Mouse (Mus musculus) intestine, embryonic 14.5 days (tissue): ENCODE measurements around the gene Gm10295. TPM values are rescaled to one million over a fixed set of nuclear protein-coding genes. Genes with fewer than 3 reads are reported as not detected.

Experiments
- ATAC-seq: fragments of 200-750 bp; cut with Nextera tagmentation; replicated peaks from 2 replicates; pipeline ENCODE4 v1.8.0; 2017; ENCODE audit warnings: low read depth, moderate number of reproducible peaks, moderate TSS enrichment, moderate library complexity; ENCODE audit not compliant: low FRiP score, low TSS enrichment
- DNase-seq: peaks from one replicate; pipeline ENCODE4 v3.0.0-alpha.2; 2018; ENCODE audit warnings: low spot score
- H3K27ac ChIP-seq: fragments of 300-500 bp; sonication (generic); 2 replicates; pipeline ENCODE4 v1.5.1; 2014; ENCODE audit warnings: low read depth, mild to moderate bottlenecking, control low read depth
- H3K27me3 ChIP-seq: fragments of 300-500 bp; sonication (generic); replicated peaks from 2 replicates; pipeline ENCODE4 v1.6.1; 2014; ENCODE audit warnings: low read length, control low read depth; ENCODE audit not compliant: control insufficient read depth, insufficient read depth
- H3K36me3 ChIP-seq: fragments of 300-500 bp; sonication (generic); 2 replicates; pipeline ENCODE4 v1.6.1; 2014; ENCODE audit warnings: low read length, control low read depth; ENCODE audit not compliant: control insufficient read depth, insufficient read depth
- H3K4me1 ChIP-seq: fragments of 300-500 bp; sonication (generic); replicated peaks from 2 replicates; pipeline ENCODE4 v1.6.1; 2014; ENCODE audit warnings: low read length, control low read depth, mixed read lengths; ENCODE audit not compliant: control insufficient read depth, insufficient read depth
- H3K4me2 ChIP-seq: fragments of 300-500 bp; sonication (generic); 2 replicates; pipeline ENCODE4 v1.6.1; 2014; ENCODE audit warnings: low read length
- H3K4me3 ChIP-seq: fragments of 300-500 bp; sonication (generic); 2 replicates; pipeline ENCODE4 v1.5.1; 2014; ENCODE audit warnings: low read depth, low read length, control low read depth, mixed read lengths
- H3K9ac ChIP-seq: fragments of 300-500 bp; sonication (generic); 2 replicates; pipeline ENCODE4 v1.6.1; 2014; ENCODE audit warnings: mild to moderate bottlenecking, low read length
- H3K9me3 ChIP-seq: fragments of 300-500 bp; sonication (generic); 2 replicates; pipeline ENCODE4 v1.6.1; 2016; ENCODE audit warnings: low read length, control low read depth; ENCODE audit not compliant: control insufficient read depth
- WGBS: fragments of 180-500 bp; shearing (Covaris S2); extraction: QIAGEN DNeasy Blood & Tissue Kit; methylation state at CpG from one replicate; pipeline ENCODE4 v1.1.7; 2014; 5-methylcytosine and 5-hydroxymethylcytosine counted together
- polyA plus RNA-seq: library from polyadenylated mRNA; unstranded; fragments of >200 nt; fragmentation: Nextera tagmentation; extraction: Ambion mirVana; gene quantifications from 2 replicates; pipeline ENCODE4 v1.2.1, GENCODE M21; 2014

Gm10295 gene
- polyA plus RNA-seq, 1 experiment from 2014 or later: not detected

DNA sequence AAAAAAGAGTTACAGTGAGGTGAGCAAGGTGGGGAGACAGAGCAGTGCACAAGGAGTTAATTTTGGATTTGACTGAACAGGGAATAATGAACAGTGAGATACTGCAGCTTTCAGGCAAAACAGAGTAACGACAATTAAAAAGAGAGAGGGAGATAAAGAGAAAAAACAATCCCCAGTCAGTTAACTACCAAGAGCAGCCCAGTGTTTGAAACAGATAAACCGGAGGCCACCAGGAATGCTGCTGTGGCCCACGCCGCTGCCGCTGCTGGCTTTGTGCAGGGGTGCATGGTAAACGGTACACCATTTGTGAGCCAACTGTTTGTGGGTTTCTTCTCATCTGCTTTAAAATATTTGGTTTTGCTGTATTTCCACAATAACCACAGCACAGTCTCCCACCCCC, 34.8 kb upstream of the Gm10295 start:
- no peak overlapping the region for H3K27ac ChIP-seq
- no peaks in the 10 kb centered on the region for H3K36me3 ChIP-seq
- ATAC-seq (no peak), DNase-seq (no peak)
- H3K4me3 ChIP-seq: no peak overlapping the region
- 31% methylated on average over 6 of the region's 6 CpGs for WGBS
- no peak overlapping the region for H3K4me2 ChIP-seq
- no peak overlapping the region for H3K9ac ChIP-seq
- H3K27me3 ChIP-seq: no peaks in the 10 kb centered on the region
- H3K4me1 ChIP-seq: peaks cover 17% of the 10 kb centered on the region
- H3K9me3 ChIP-seq: no peaks in the 10 kb centered on the region

DNA sequence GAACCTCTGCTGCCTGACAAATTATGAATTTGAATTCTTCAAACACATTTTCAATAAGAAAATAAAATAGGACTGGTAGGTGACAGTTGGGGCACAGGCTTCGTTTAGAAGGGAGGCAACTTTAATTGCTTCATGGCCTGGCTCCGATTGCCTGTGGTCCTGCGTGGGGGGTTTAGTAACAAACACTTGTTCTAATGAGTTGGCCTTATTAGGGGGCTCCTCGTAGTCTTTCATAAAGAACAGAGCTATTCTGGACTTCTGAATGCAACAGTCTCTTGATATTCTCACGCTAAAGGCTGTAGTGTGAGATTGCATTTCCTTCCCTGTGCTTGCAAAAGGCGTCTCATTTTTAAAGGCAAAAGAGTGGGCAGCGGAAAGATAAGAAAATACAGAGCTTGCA, 33.6 kb upstream of the Gm10295 start:
- Histone ChIP-seq H3K27me3 (no peaks in the 10 kb centered on the region), H3K9ac (no peak overlapping the region), H3K36me3 (no peaks in the 10 kb centered on the region), H3K9me3 (no peaks in the 10 kb centered on the region), H3K4me3 (no peak overlapping the region), H3K27ac (no peak overlapping the region), H3K4me2 (no peak overlapping the region), H3K4me1 (peaks cover 22% of the 10 kb centered on the region)
- WGBS: 60% methylated on average over 7 of the region's 7 CpGs
- ATAC-seq (no peak), DNase-seq (no peak)

DNA sequence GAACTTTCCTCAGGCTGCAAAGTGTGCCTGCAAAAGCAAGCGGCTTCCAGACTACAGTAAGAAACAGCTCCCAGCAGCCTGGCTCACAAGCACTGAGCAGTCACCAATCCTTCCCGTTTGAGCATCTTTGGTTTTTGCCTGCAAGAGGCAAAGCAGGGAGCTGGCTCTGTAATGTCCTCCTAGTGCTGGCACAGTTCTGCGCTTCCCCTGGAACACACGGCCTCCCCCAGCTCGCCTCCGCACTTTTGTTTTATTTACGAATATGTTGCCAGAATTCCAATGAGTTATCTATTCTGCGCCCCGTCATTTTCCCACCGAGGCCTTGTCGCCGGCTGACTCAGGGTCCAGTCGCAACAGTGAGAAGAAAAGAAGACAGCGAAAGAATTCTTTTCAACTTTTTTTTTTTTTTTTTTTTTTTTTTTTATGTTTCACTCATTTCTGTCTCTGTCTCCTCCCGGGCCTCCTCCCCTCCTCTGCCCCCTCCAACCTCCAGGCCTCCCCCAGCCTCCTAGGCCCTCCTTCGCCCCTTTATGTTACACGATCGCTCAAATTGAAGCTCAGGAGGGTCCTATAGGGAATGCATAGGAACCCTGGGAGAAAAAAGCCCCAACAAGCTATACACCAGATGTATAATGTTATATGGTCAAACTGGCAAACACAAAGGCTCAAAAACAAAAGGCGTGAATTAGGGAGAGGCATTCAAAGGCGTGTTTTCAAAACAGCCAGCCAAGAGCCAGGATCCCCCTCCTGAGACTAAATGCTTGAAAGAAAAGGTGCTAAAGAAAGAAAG, 32.3 kb upstream of the Gm10295 start:
- H3K9ac ChIP-seq: no peak overlapping the region
- DNase-seq (peak; percentile 63), ATAC-seq (no peak)
- H3K4me1 ChIP-seq: peaks cover 30% of the 10 kb centered on the region
- WGBS: 27% methylated on average over 20 of the region's 20 CpGs
- no peaks in the 10 kb centered on the region for H3K36me3 ChIP-seq
- H3K4me3 ChIP-seq: no peak overlapping the region
- no peaks in the 10 kb centered on the region for H3K9me3 ChIP-seq
- H3K4me2 ChIP-seq: peak overlapping the region; percentile 32
- H3K27ac ChIP-seq: peak overlapping the region; percentile 70
- no peaks in the 10 kb centered on the region for H3K27me3 ChIP-seq

DNA sequence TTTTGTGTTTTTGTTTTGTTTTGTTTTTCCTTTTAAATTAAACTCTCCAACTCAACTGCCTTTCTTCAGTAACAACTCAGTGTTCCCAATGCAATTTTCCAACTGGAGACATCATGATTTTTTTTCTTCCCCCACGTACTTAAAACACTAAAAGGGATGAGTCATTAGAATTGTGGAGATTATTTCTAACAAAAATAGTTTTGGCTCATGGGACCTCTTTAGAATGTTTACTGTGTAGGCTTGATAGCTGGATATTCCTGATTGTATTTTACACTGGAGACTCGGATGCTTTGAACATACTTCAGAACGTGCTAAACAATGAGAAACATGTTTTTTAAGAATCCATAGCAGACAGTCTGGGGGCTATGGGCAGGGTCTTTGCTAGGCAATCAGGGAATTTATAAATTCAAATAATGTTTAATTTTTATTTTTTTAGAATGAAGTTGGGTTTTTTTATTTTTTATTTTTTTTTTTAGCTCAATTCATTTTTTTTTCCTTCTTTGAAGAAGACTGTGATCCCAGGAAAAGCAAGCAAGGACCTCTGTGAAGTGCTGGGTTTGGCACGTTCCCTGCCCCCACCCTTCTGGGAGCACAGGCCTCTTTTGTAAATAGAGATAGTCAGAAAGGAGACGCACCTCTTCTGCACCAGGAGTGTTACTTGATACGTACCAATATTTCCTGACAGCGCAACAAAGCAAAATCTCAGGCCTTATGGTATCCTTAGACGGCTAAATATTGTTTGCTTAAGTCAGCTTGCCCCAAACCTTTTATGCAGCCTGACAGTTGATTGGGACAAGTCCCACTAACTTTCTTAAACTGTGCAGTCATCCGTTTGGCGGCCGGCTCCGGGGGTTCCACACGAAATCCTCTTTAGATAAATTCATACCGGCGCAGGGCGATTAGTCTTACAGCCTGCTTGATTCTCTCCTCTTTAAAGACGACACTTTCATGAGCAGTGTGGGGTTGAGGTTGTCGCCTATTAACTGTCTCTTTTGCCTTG, 28.8 kb upstream of the Gm10295 start:
- Histone ChIP-seq H3K27ac (peak overlapping the region; percentile 30; the same call in 1 of the 2 replicates), H3K9ac (no peak overlapping the region), H3K27me3 (no peaks in the 10 kb centered on the region), H3K4me1 (peaks cover 36% of the 10 kb centered on the region), H3K4me2 (0 out of 2 replicates have a peak overlapping the region, but pooled peaks have one; percentile 5), H3K9me3 (no peaks in the 10 kb centered on the region), H3K4me3 (no peak overlapping the region), H3K36me3 (no peaks in the 10 kb centered on the region)
- 17% methylated on average over 18 of the region's 18 CpGs for whole genome bisulfite sequencing
- ATAC-seq (no peak), DNase-seq (no peak)

DNA sequence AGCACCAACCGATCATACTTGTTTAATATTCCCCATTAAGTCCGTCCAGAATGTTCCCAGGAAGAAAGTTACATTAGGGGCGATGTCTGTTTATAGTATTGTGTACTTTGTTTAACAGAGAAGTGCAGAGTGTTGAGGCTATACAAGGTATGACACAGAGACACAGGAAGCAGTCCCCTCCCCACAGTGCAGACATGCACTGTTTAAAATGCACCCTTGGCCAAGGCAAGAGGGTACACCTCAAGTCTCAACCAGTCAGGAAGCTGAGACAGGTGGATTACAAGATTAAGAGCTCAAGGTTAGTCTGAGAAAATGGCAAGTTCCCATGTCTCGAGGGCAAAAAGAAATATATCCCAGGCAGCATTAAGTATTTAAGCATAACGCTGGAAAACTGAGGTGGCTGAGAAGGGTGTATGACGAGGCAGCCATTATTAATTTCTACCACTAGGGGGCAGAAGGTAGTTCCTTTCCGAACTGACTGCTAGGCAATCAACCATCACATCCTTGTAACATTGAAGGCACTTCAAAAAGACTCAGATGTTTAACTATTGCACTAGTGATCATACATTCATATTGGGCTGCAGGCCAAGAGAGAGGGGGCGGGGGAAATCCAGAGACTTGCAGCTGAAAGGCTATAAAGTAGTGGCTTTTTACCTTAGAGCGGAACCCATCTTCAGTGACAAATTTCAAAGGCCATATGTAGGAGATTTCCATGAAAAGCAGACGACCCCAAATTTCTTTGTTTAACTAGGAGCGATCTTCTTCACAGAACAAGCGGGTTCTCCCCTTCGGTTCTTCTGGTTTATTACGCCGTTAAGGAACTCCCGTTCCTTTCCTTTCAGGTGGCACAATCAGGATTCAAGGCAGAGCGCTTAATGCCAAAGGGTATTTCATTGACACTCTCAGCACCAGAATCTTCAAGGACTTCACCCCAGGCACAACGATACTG, 27.8 kb upstream of the Gm10295 start:
- Histone ChIP-seq H3K9ac (no peak overlapping the region), H3K27me3 (no peaks in the 10 kb centered on the region), H3K4me3 (no peak overlapping the region), H3K9me3 (no peaks in the 10 kb centered on the region), H3K27ac (no peak overlapping the region), H3K4me1 (peaks cover 36% of the 10 kb centered on the region), H3K4me2 (no peak overlapping the region), H3K36me3 (no peaks in the 10 kb centered on the region)
- ATAC-seq: no peak
- WGBS: 60% methylated on average over 18 of the region's 18 CpGs
- peak; percentile 61 for DNase-seq

DNA sequence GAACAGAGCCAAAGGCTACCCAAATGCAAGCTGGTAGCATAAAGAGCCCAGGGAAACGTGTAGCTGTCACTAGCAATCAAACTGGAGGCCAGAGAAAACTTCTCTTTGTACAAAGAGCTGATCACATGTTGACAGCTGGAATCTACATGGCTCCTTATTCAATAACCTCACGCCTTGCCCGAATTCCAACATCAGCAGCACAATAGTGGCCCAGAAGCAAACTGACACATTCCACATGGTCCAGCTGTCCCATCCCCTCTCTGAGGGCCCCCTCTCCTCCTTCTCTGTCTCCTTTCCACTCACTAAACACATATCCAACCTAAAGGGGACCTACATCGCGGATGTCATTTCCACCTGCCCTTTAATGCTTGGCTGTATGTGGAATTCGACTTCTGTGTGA, 26.7 kb upstream of the Gm10295 start:
- whole genome bisulfite sequencing: 67% methylated on average over 6 of the region's 6 CpGs
- H3K27ac ChIP-seq: no peak overlapping the region
- H3K36me3 ChIP-seq: no peaks in the 10 kb centered on the region
- H3K4me3 ChIP-seq: no peak overlapping the region
- H3K4me2 ChIP-seq: no peak overlapping the region
- ATAC-seq: no peak
- no peaks in the 10 kb centered on the region for H3K27me3 ChIP-seq
- peaks cover 30% of the 10 kb centered on the region for H3K4me1 ChIP-seq
- no peaks in the 10 kb centered on the region for H3K9me3 ChIP-seq
- DNase-seq: no peak
- no peak overlapping the region for H3K9ac ChIP-seq

DNA sequence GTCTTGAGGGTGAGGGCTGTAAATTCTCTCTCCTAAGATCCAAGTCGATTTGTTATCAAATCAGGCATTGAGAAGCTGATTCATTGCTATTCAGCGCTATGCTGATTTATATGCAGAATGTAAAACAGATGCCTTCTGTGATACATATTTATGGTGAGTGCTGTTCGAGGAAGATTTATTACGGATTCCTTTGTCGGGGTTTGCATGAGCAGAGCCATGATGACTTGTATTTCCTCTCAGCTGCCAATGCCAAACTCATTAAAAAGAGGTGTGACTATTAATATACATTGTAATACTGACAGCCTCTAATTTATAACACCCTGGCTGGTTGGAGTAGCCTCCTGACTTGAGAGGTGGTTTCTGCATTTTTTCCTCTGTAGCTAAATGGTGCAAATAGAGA, 22.8 kb upstream of the Gm10295 start:
- no peaks in the 10 kb centered on the region for H3K9me3 ChIP-seq
- 28% methylated on average over 5 of the region's 5 CpGs for WGBS
- H3K27ac ChIP-seq: no peak overlapping the region
- no peak overlapping the region for H3K4me2 ChIP-seq
- no peaks in the 10 kb centered on the region for H3K36me3 ChIP-seq
- H3K4me3 ChIP-seq: no peak overlapping the region
- ATAC-seq: no peak
- no peak for DNase-seq
- no peak overlapping the region for H3K9ac ChIP-seq
- H3K27me3 ChIP-seq: no peaks in the 10 kb centered on the region
- H3K4me1 ChIP-seq: peaks cover 10% of the 10 kb centered on the region

DNA sequence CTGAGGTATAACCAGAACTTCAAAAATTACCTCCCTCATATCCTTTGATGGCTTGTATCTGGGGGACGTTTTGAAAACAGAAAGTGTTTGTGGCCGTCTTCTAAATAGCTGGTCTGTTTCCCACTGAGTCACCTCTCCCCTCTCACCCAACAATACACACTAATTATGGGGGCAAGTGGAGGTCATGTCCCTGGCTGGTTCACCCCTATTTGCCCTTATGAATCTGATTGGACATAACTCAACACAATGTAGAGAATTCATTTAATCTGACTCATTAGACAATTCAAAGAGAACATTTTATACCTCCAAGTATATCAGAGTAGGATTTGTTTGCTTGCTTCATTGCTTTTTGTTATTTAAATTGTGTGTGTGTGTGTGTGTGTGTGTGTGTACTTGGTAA, 20.6 kb upstream of the Gm10295 start:
- ATAC-seq: no peak
- H3K4me2 ChIP-seq: no peak overlapping the region
- H3K4me1 ChIP-seq: no peaks in the 10 kb centered on the region; the same call in 1 of the 2 replicates
- H3K36me3 ChIP-seq: no peaks in the 10 kb centered on the region
- H3K9me3 ChIP-seq: no peaks in the 10 kb centered on the region
- 57% methylated on average over 2 of the region's 2 CpGs for WGBS
- DNase-seq: no peak
- no peak overlapping the region for H3K9ac ChIP-seq
- H3K27me3 ChIP-seq: no peaks in the 10 kb centered on the region
- no peak overlapping the region for H3K4me3 ChIP-seq
- H3K27ac ChIP-seq: no peak overlapping the region
